Mouse (Mus musculus) midbrain, embryonic 13.5 days (tissue): ENCODE results near the gene Ftsj1. TPM values are rescaled to one million over a fixed set of nuclear protein-coding genes. Genes with fewer than 3 reads are reported as not detected.

Source experiments
- ATAC-seq: fragments of 200-750 bp; cut with Nextera tagmentation; 2 replicates; pipeline ENCODE4 v1.8.0; 2017; ENCODE audit warnings: mild to moderate bottlenecking, moderate TSS enrichment, moderate library complexity
- H3K27ac ChIP-seq: fragments of 300-500 bp; sonication (generic); 2 replicates; pipeline ENCODE4 v1.5.1; 2015; ENCODE audit warnings: inconsistent platforms, mild to moderate bottlenecking, moderate library complexity
- H3K27me3 ChIP-seq: fragments of 300-500 bp; sonication (generic); 2 replicates; pipeline ENCODE4 v1.6.1; 2015; ENCODE audit warnings: mild to moderate bottlenecking, inconsistent platforms
- H3K36me3 ChIP-seq: fragments of 300-500 bp; sonication (generic); 2 replicates; pipeline ENCODE4 v1.6.1; 2015; ENCODE audit warnings: mild to moderate bottlenecking, inconsistent platforms
- H3K4me1 ChIP-seq: fragments of 300-500 bp; sonication (generic); replicated peaks from 2 replicates; pipeline ENCODE4 v1.6.1; 2015; ENCODE audit warnings: inconsistent platforms
- H3K4me2 ChIP-seq: fragments of 300-500 bp; sonication (generic); replicated peaks from 2 replicates; pipeline ENCODE4 v1.6.1; 2015; ENCODE audit warnings: moderate library complexity, mild to moderate bottlenecking, inconsistent platforms
- H3K4me3 ChIP-seq: fragments of 300-500 bp; sonication (generic); replicated peaks from 2 replicates; pipeline ENCODE4 v1.5.1; 2015; ENCODE audit warnings: mild to moderate bottlenecking, inconsistent platforms
- H3K9ac ChIP-seq: fragments of 300-500 bp; sonication (generic); replicated peaks from 2 replicates; pipeline ENCODE4 v1.6.1; 2015; ENCODE audit warnings: mild to moderate bottlenecking, inconsistent platforms
- H3K9me3 ChIP-seq: fragments of 300-500 bp; sonication (generic); 2 replicates; pipeline ENCODE4 v1.6.1; 2016; ENCODE audit warnings: mild to moderate bottlenecking, inconsistent platforms
- WGBS: fragments of 180-500 bp; shearing (Covaris S2); methylation state at CpG from one replicate; pipeline ENCODE4 v1.1.7; 2015; 5-methylcytosine and 5-hydroxymethylcytosine counted together
- polyA plus RNA-seq: library from polyadenylated mRNA; unstranded; fragments of >200 nt; fragmentation: Nextera tagmentation; extraction: Ambion mirVana; gene quantifications from 2 replicates; pipeline ENCODE4 v1.2.1, GENCODE M21; 2015

The Ftsj1 gene
- polyA plus RNA-seq, 1 experiment from 2014 or later, result 50.8 TPM

GRCm38 (mm10) chrX:8211490-8212207 lies 40.6 kb downstream of the Ftsj1 start:
- H3K27ac ChIP-seq, result no peak overlapping the region
- no peaks in the 10 kb centered on the region for H3K27me3 ChIP-seq
- no peak overlapping the region for H3K9ac ChIP-seq
- H3K4me3 ChIP-seq, result no peak overlapping the region
- H3K9me3 ChIP-seq, result no peaks in the 10 kb centered on the region
- H3K36me3 ChIP-seq, result no peaks in the 10 kb centered on the region
- H3K4me2 ChIP-seq, result no peak overlapping the region
- no peaks in the 10 kb centered on the region for H3K4me1 ChIP-seq
- 82% methylated on average over 7 of the region's 7 CpGs for WGBS
- ATAC-seq, result no peak

DNA sequence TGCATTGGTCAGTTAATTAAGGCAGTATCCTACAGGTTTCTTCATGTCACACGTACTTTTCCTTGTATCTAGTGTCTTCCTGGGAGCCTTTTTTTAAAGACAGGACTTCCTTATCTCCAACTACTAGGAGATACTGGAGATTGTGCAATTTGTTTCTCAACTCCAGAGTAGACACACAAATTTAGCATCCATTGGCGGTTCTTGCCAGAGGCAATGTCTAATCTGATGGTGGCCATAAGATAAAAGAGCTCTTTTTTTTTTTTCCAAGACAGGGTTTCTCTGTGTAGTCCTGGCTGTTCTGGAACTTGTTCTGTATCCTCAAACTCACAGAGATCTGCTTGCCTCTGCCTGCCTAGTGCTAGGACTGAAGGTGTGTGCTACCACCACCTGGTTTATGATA lies 42.5 kb downstream of the Ftsj1 start:
- Histone ChIP-seq H3K36me3 (no peaks in the 10 kb centered on the region), H3K9ac (no peak overlapping the region), H3K4me2 (no peak overlapping the region), H3K27me3 (no peaks in the 10 kb centered on the region), H3K27ac (no peak overlapping the region), H3K4me1 (no peaks in the 10 kb centered on the region; the same call in 1 of the 2 replicates), H3K9me3 (no peaks in the 10 kb centered on the region), H3K4me3 (no peak overlapping the region)
- no peak for ATAC-seq
- WGBS, result 72% methylated on average over 2 of the region's 2 CpGs

DNA sequence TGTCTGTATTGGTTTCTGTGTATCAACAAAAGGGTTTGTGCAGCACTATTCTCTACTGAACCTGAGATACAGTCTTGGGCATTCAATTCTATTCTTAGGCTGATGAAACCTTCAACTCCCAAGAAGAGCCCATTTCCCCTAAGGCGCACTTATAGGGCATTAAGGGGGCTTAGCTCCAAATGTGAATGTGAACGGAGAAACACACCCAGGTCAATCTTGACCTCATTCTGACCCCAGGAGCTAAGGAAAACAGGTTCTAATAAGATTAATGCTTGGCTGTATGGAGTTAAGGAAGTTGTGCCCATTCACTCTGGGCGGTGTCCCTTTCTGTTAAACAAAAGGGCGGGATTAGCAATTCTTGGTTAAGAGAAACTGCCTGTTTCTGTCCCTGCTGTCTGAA lies 45.0 kb downstream of the Ftsj1 start:
- ATAC-seq, result no peak
- no peaks in the 10 kb centered on the region for H3K36me3 ChIP-seq
- peak overlapping the region; percentile 54; the same call in 1 of the 2 replicates for H3K4me3 ChIP-seq
- H3K4me1 ChIP-seq, result no peaks in the 10 kb centered on the region; the same call in 1 of the 2 replicates
- peak overlapping the region; percentile 52 for H3K4me2 ChIP-seq
- no peaks in the 10 kb centered on the region for H3K9me3 ChIP-seq
- no peak overlapping the region for H3K9ac ChIP-seq
- 31% methylated on average over 4 of the region's 4 CpGs for WGBS
- no peak overlapping the region for H3K27ac ChIP-seq
- no peaks in the 10 kb centered on the region for H3K27me3 ChIP-seq

- no peaks in the 10 kb centered on the region for H3K9me3 ChIP-seq
- H3K4me2 ChIP-seq, result peak overlapping the region; percentile 52
- peak overlapping the region; percentile 70; the same call in 1 of the 2 replicates for H3K9ac ChIP-seq
- peak overlapping the region; percentile 54 for H3K4me3 ChIP-seq
- H3K27ac ChIP-seq, result no peak overlapping the region; the same call in 1 of the 2 replicates
- WGBS, result 21% methylated on average over 11 of the region's 11 CpGs
- no peaks in the 10 kb centered on the region for H3K27me3 ChIP-seq
- peak; percentile 51 for ATAC-seq
- no peaks in the 10 kb centered on the region for H3K36me3 ChIP-seq
- no peaks in the 10 kb centered on the region; the same call in 1 of the 2 replicates for H3K4me1 ChIP-seq
Observed at GRCm38 (mm10) chrX:8206694-8207197, 45.5 kb downstream of the Ftsj1 start.

DNA sequence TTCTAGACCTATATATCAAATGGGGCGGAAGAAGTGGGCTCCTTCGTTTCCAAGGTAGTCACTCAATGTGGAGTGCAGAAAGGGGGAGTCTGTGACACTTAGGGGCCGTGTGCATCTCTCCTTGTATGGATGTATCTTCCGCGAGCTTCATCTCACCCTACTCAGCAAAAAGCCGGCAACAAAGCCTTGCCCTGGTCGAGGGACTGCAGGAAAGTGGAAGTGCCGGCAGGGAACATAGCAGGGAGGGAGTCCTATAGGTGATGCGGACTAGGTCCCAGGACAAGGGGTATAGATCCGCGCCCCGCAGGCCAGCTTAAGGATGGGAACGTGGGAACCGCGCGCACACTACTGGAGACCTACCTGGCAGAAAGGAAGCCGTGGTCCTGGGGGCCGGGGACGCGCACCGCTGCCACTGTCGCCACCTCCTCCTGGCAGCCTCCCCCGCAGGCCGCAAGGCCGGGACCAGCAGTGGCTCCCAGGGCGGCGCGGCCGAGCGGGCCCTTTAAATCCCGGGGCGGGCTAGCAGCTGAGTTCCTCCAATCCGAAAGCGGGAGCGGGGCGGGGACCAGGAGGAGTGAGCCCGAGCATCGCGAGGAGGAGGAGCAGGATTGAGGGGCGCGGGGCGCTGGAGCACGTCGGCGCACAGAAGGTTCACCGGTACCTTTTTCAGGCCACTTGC lies 46.1 kb downstream of the Ftsj1 start, which contains the start of gene Porcn:
Porcn (minus strand) TSS at position 511 of the 679 bp plus-strand sequence.
- whole genome bisulfite sequencing, result 17% methylated on average over 39 of the region's 46 CpGs
- Histone ChIP-seq H3K27me3 (no peaks in the 10 kb centered on the region), H3K36me3 (0 out of 2 replicates have a peak, but pooled peaks cover 4% of the 10 kb centered on the region), H3K4me2 (peak within 1 kb of the TSS; percentile 52), H3K4me3 (peak within 1 kb of the TSS; percentile 54), H3K4me1 (no peaks in the 10 kb centered on the region; the same call in 1 of the 2 replicates), H3K9me3 (no peaks in the 10 kb centered on the region), H3K9ac (peak within 1 kb of the TSS; percentile 70), H3K27ac (peak within 1 kb of the TSS; percentile 62)
- peak; percentile 96 for ATAC-seq

DNA sequence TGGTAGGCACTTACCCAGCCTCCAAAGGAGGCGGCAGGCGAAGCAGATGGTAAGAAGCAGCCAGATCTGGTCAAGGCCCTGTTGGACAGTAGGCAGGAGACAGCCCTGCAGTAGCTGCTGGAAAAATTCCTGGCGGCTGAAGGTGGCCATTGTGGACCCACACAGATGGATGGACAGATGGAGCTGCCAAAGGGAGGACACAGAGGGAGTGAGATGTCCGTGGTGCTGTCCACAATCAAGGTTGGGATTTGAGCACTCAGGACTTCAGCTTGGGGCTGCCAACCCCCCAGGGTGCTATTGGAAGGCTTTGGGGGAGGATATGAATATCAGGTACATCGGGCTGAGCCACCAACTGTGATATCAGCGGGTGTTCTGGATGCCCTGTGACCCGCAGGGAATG lies 46.7 kb downstream of the Ftsj1 start:
- WGBS, result 40% methylated on average over 7 of the region's 7 CpGs
- Histone ChIP-seq H3K9ac (peak overlapping the region; percentile 70), H3K4me3 (peak overlapping the region; percentile 54), H3K9me3 (no peaks in the 10 kb centered on the region), H3K27me3 (no peaks in the 10 kb centered on the region), H3K27ac (peak overlapping the region; percentile 62; the same call in 1 of the 2 replicates), H3K36me3 (peaks cover 9% of the 10 kb centered on the region; the same call in 1 of the 2 replicates), H3K4me2 (peak overlapping the region; percentile 52), H3K4me1 (no peaks in the 10 kb centered on the region; the same call in 1 of the 2 replicates)
- no peak for ATAC-seq

- Histone ChIP-seq H3K36me3 (peaks cover 9% of the 10 kb centered on the region; the same call in 1 of the 2 replicates), H3K4me3 (peak overlapping the region; percentile 54; the same call in 1 of the 2 replicates), H3K9ac (no peak overlapping the region), H3K27me3 (no peaks in the 10 kb centered on the region), H3K27ac (no peak overlapping the region), H3K4me1 (no peaks in the 10 kb centered on the region; the same call in 1 of the 2 replicates), H3K9me3 (no peaks in the 10 kb centered on the region), H3K4me2 (peak overlapping the region; percentile 52)
- ATAC-seq, result no peak
- WGBS, result 76% methylated on average over 4 of the region's 4 CpGs
Observed at GRCm38 (mm10) chrX:8205088-8205487, 47.1 kb downstream of the Ftsj1 start.

DNA sequence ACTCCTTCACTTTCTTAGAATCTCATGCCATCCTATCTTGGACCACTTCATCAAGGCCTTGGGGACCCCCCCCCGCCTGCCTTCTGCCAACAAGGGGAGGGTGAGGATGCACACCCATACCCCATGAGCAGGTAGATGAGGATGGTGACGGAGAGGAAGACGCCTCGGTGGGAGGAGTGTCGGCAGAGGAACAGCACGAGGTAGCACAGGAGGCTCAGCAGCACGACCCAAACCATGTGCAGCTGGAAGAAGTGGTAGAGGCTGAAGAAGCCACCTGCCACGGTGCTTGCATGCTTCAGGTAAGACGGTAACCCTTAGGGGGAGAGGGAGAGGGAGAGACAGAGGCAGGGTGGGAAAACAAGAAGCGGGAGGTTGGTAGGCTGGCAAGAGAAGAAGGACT lies 48.1 kb downstream of the Ftsj1 start:
- H3K27me3 ChIP-seq, result no peaks in the 10 kb centered on the region
- peaks cover 16% of the 10 kb centered on the region for H3K36me3 ChIP-seq
- WGBS, result 80% methylated on average over 10 of the region's 10 CpGs
- H3K4me2 ChIP-seq, result no peak overlapping the region
- H3K4me1 ChIP-seq, result no peaks in the 10 kb centered on the region; the same call in 1 of the 2 replicates
- H3K9me3 ChIP-seq, result no peaks in the 10 kb centered on the region
- no peak for ATAC-seq
- no peak overlapping the region for H3K27ac ChIP-seq
- no peak overlapping the region for H3K4me3 ChIP-seq
- no peak overlapping the region for H3K9ac ChIP-seq

DNA sequence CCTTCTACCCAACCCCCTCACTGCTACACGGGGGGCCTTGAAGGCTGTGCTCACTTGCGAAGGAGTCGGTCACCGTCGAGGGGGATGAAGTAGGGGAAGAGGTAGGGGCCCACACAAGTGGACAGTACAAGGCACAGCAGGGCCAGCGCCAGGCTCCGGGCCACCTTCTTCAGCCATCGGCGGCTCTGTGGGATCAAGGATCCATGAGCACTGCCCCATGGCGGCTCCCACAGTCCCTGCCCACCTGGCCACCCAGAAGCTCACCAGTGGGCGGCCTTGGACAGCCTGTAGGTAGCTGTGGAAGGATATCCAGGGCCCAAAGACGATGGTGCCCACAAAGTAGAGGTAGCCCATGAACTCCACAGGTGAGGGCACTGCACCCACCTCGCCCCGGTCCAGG lies 49.1 kb downstream of the Ftsj1 start:
- Histone ChIP-seq H3K27ac (no peak overlapping the region), H3K27me3 (no peaks in the 10 kb centered on the region), H3K4me2 (no peak overlapping the region), H3K9me3 (no peaks in the 10 kb centered on the region), H3K4me1 (no peaks in the 10 kb centered on the region; the same call in 1 of the 2 replicates), H3K36me3 (peaks cover 21% of the 10 kb centered on the region), H3K4me3 (no peak overlapping the region), H3K9ac (no peak overlapping the region)
- ATAC-seq, result no peak
- WGBS, result 82% methylated on average over 14 of the region's 14 CpGs

DNA sequence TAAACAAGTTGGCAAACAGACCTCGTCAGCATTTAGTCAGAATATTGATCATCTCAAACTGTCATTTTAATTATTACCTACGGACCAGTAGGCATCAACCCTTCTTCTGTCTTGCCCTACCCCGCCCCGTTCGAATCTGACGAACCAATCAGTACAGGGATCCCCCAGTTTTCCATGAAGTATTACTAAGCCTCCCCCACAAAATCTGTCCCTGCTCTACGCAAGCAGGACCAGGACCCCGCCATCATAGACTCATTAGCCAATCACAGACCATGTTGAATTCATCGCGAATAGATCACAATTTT lies 58.8 kb downstream of the Ftsj1 start, which contains the start of gene Ebp:
Ebp (minus strand) TSS at position 94 of the 305 bp plus-strand sequence.
- H3K27ac ChIP-seq, result peak within 1 kb of the TSS; percentile 77
- H3K4me3 ChIP-seq, result peak within 1 kb of the TSS; percentile 49
- H3K4me2 ChIP-seq, result peak within 1 kb of the TSS; percentile 62
- 0 out of 2 replicates have a peak, but pooled peaks have one; percentile 18 for ATAC-seq
- H3K9ac ChIP-seq, result peak within 1 kb of the TSS; percentile 61
- no peaks in the 10 kb centered on the region; the same call in 1 of the 2 replicates for H3K36me3 ChIP-seq
- H3K4me1 ChIP-seq, result 0 out of 2 replicates have a peak, but pooled peaks cover 6% of the 10 kb centered on the region
- WGBS, result 28% methylated on average over 10 of the region's 10 CpGs
- no peaks in the 10 kb centered on the region for H3K9me3 ChIP-seq
- H3K27me3 ChIP-seq, result no peaks in the 10 kb centered on the region

GRCm38 (mm10) chrX:8192640-8193418 lies 59.4 kb downstream of the Ftsj1 start:
- H3K9ac ChIP-seq, result peak overlapping the region; percentile 61
- 22% methylated on average over 34 of the region's 38 CpGs for WGBS

More at GRCm38 (mm10) chrX:8192640-8193418, 59.4 kb downstream of the Ftsj1 start:
- Histone ChIP-seq H3K27me3 (no peaks in the 10 kb centered on the region), H3K4me2 (peak overlapping the region; percentile 62), H3K9me3 (no peaks in the 10 kb centered on the region), H3K36me3 (no peaks in the 10 kb centered on the region; the same call in 1 of the 2 replicates), H3K4me1 (0 out of 2 replicates have a peak, but pooled peaks cover 6% of the 10 kb centered on the region), H3K27ac (peak overlapping the region; percentile 77), H3K4me3 (peak overlapping the region; percentile 49)
- ATAC-seq, result peak; percentile 98
